In the genomic region with DNA sequence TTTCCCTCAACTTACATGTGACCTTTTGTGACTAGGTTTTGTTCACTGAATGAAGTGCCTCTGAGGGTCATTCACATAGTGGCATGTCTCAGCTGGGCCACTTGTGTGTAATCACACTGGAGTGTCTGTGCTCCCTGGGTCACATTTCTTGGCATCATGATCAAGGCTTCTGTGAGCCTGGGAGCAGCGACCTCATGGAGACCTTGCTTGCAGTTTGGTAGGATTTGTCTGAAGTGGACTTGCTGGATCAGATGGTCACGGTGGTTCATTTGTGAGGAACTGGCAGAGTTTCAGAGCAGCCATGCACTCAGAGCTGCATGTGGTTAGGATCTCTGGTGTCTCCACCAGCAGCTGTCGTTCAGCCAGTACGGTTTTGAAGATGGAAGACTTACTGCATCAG, we compare ENCODE assay signal across 20 mouse cellular contexts.
DNase-seq lines count a peak whose midpoint lies in the region; ATAC-seq and TF ChIP-seq lines count a peak whose summit lies in the region.
"Had no signal": no experiment of that assay in that cellular context is flagged by ENCODE, and none has a peak within 500 bp of the region (broad histone marks: within the 10 kb centered on the region; RNA-seq: fewer than 3 reads in every experiment).

No protein-coding gene starts in this region.

- TF ChIP-seq CTCF in liver, adult 2 months (IDR thresholded peaks at IDR 0.05; ENCODE audit: low read depth, low read length) = no peak
- TF ChIP-seq CTCF in lung, postnatal 0 days (IDR thresholded peaks at IDR 0.05) = no peak

- peak; percentile 97 for TF ChIP-seq EP300 in lung, postnatal 0 days (IDR thresholded peaks at IDR 0.05)

- no peaks in the 10 kb centered on the region for H3K4me1 ChIP-seq in liver, adult 2 months (ENCODE audit: control insufficient read depth, insufficient read depth, low read length)
- H3K4me1 ChIP-seq in liver, embryonic 11.5 days (replicated peaks; ENCODE audit: control insufficient read depth, insufficient read depth, low read length) = 0 out of 2 replicates have a peak, but pooled peaks cover 4% of the 10 kb centered on the region
- H3K4me1 ChIP-seq in lung, postnatal 0 days (ENCODE audit: insufficient read depth, low read depth, low read length) = peaks cover 4% of the 10 kb centered on the region
- H3K4me1 ChIP-seq in forebrain, embryonic 12.5 days = no peaks in the 10 kb centered on the region
- H3K4me1 ChIP-seq: embryonic facial prominence, embryonic 12.5 days; liver, embryonic 15.5 days; midbrain, embryonic 10.5 days had no signal

- H3K9me3 ChIP-seq in liver, embryonic 11.5 days (ENCODE audit: control insufficient read depth, low read length) = no peaks in the 10 kb centered on the region
- H3K9me3 ChIP-seq in lung, postnatal 0 days (ENCODE audit: low read length) = no peaks in the 10 kb centered on the region
- no peaks in the 10 kb centered on the region for H3K9me3 ChIP-seq in forebrain, embryonic 12.5 days
- H3K9me3 ChIP-seq: embryonic facial prominence, embryonic 12.5 days; forebrain, embryonic 13.5 days; kidney, embryonic 15.5 days; liver, embryonic 15.5 days; midbrain, embryonic 10.5 days had no signal

- no peak for ATAC-seq in liver, embryonic 11.5 days (replicated peaks; ENCODE audit: low FRiP score)
- peak; percentile 85 for ATAC-seq in lung, postnatal 0 days
- no peak for ATAC-seq in forebrain, embryonic 12.5 days (ENCODE audit: low FRiP score)
- ATAC-seq: forebrain, embryonic 13.5 days had no signal

- peak; percentile 39 to 42 for DNase-seq in cerebellum, postnatal 10 days
- DNase-seq in cerebellum, adult 9-10 months = no peak
- peak; percentile 7 for DNase-seq in liver, adult 2 months (ENCODE audit: extremely low read depth, low read depth, low spot score)
- DNase-seq in liver, embryonic 11.5 days (ENCODE audit: low spot score) = no peak
- DNase-seq in lung, postnatal 0 days (ENCODE audit: low spot score) = peak; percentile 88
- no peak for DNase-seq in thymus, postnatal 25 days
- DNase-seq: adrenal gland, adult 2 months; cerebellum, adult 18-20 months; heart, postnatal 14 days; kidney, adult 11 months had no signal

- H3K4me2 ChIP-seq in liver, embryonic 11.5 days = no peak overlapping the region
- H3K4me2 ChIP-seq in lung, postnatal 0 days (replicated peaks; ENCODE audit: low read depth, low read length) = no peak overlapping the region
- no peak overlapping the region for H3K4me2 ChIP-seq in myocyte (ENCODE audit: low read depth)
- no peak overlapping the region for H3K4me2 ChIP-seq in forebrain, embryonic 12.5 days
- H3K4me2 ChIP-seq: embryonic facial prominence, embryonic 12.5 days; forebrain, embryonic 13.5 days; heart, embryonic 11.5 days; kidney, embryonic 15.5 days; liver, embryonic 15.5 days had no signal

- WGBS in liver, adult 2 months = 62% methylated on average over 4 of the region's 4 CpGs
- 91% methylated on average over 4 of the region's 4 CpGs for WGBS in liver, embryonic 11.5 days
- WGBS in lung, postnatal 0 days = 47% methylated on average over 4 of the region's 4 CpGs
- WGBS in forebrain, embryonic 12.5 days = 92% methylated on average over 4 of the region's 4 CpGs

- no peak overlapping the region for H3K27ac ChIP-seq in liver, adult 2 months (replicated peaks; ENCODE audit: insufficient read depth, low read depth, low read length)
- no peak overlapping the region for H3K27ac ChIP-seq in liver, embryonic 11.5 days (ENCODE audit: low read depth, low read length)
- H3K27ac ChIP-seq in lung, postnatal 0 days (ENCODE audit: low read length) = peak overlapping the region; percentile 70
- H3K27ac ChIP-seq in forebrain, embryonic 12.5 days = no peak overlapping the region
- H3K27ac ChIP-seq: embryonic facial prominence, embryonic 12.5 days; forebrain, embryonic 13.5 days; kidney, embryonic 15.5 days; left cerebral cortex, adult 2 months; liver, embryonic 15.5 days; midbrain, embryonic 10.5 days had no signal

- no peak for TF ChIP-seq POLR2A in liver, adult 2 months (IDR thresholded peaks at IDR 0.05; ENCODE audit: extremely low read depth, insufficient read depth, low read length)
- TF ChIP-seq POLR2A in myocyte (IDR thresholded peaks at IDR 0.05; ENCODE audit: insufficient read length, low read depth) = no peak

- H3K36me3 ChIP-seq in liver, adult 2 months (ENCODE audit: control insufficient read depth, insufficient read depth, low read length) = peaks cover 13% of the 10 kb centered on the region; the same call in 1 of the 2 replicates
- H3K36me3 ChIP-seq in liver, embryonic 11.5 days (ENCODE audit: control insufficient read depth, insufficient read depth, low read length) = peaks cover 20% of the 10 kb centered on the region
- H3K36me3 ChIP-seq in lung, postnatal 0 days (ENCODE audit: insufficient read depth, low read length) = peaks cover 12% of the 10 kb centered on the region
- H3K36me3 ChIP-seq in myocyte (ENCODE audit: control insufficient read depth, insufficient read depth) = peaks cover 4% of the 10 kb centered on the region
- peaks cover 49% of the 10 kb centered on the region for H3K36me3 ChIP-seq in forebrain, embryonic 12.5 days (replicated peaks)

- no peak overlapping the region for H3K4me3 ChIP-seq in liver, adult 2 months (ENCODE audit: insufficient read depth, low read depth, low read length)
- no peak overlapping the region for H3K4me3 ChIP-seq in liver, embryonic 11.5 days (ENCODE audit: low read depth, low read length)
- no peak overlapping the region for H3K4me3 ChIP-seq in lung, postnatal 0 days (ENCODE audit: low read depth, low read length)
- H3K4me3 ChIP-seq in myocyte = no peak overlapping the region
- no peak overlapping the region for H3K4me3 ChIP-seq in forebrain, embryonic 12.5 days (replicated peaks)
- H3K4me3 ChIP-seq: embryonic facial prominence, embryonic 12.5 days; erythroblast, embryonic 14.5 days; forebrain, embryonic 13.5 days; kidney, embryonic 15.5 days; left cerebral cortex, adult 2 months; liver, embryonic 15.5 days; midbrain, embryonic 10.5 days had no signal

- no peak overlapping the region for H3K9ac ChIP-seq in liver, adult 2 months (ENCODE audit: low read depth, low read length)
- H3K9ac ChIP-seq in liver, embryonic 11.5 days (ENCODE audit: low read depth, low read length) = no peak overlapping the region
- H3K9ac ChIP-seq in lung, postnatal 0 days (replicated peaks; ENCODE audit: low read depth) = no peak overlapping the region
- H3K9ac ChIP-seq in forebrain, embryonic 12.5 days = no peak overlapping the region
- H3K9ac ChIP-seq: embryonic facial prominence, embryonic 12.5 days; forebrain, embryonic 13.5 days; kidney, embryonic 15.5 days; liver, embryonic 15.5 days had no signal

- H3K27me3 ChIP-seq in liver, adult 2 months (ENCODE audit: control insufficient read depth, insufficient read depth, low read length) = no peaks in the 10 kb centered on the region
- H3K27me3 ChIP-seq in liver, embryonic 11.5 days (replicated peaks; ENCODE audit: control insufficient read depth, insufficient read depth, low read length) = no peaks in the 10 kb centered on the region
- H3K27me3 ChIP-seq in lung, postnatal 0 days (replicated peaks; ENCODE audit: insufficient read depth, low read length) = no peaks in the 10 kb centered on the region
- H3K27me3 ChIP-seq in myocyte (ENCODE audit: control insufficient read depth, insufficient read depth, insufficient read length) = no peaks in the 10 kb centered on the region
- H3K27me3 ChIP-seq in forebrain, embryonic 12.5 days = no peaks in the 10 kb centered on the region
- H3K27me3 ChIP-seq: embryonic facial prominence, embryonic 12.5 days; forebrain, embryonic 13.5 days; kidney, embryonic 15.5 days; liver, embryonic 15.5 days had no signal

- no peaks in the 10 kb centered on the region for H3K79me2 ChIP-seq in liver, adult 2 months (ENCODE audit: control insufficient read depth, insufficient read depth, low read length)
- H3K79me2 ChIP-seq in myocyte (ENCODE audit: control insufficient read depth, insufficient read depth) = no peaks in the 10 kb centered on the region

- no peak overlapping the region for H3ac ChIP-seq in myocyte (ENCODE audit: control insufficient read depth, insufficient read length)

TF ChIP-seq in myocyte, 11 proteins besides CTCF, POLR2A, EP300 and RAD21:
- TF ChIP-seq MYOG (IDR thresholded peaks at IDR 0.05; ENCODE audit: control insufficient read depth in 1 of 3, insufficient read depth in 1 of 3, insufficient read length in 2 of 3, low read depth in 2 of 3) (peak; percentile 41 to 87 (median 59)), MYOD1 (IDR thresholded peaks at IDR 0.05; ENCODE audit: control insufficient read depth in 1 of 3, insufficient read length in 2 of 3, low read depth in 2 of 3) (peak in 2 of 3 experiments; percentile 86 to 89), CEBPB (IDR thresholded peaks at IDR 0.05; ENCODE audit: insufficient read depth, poor library complexity, severe bottlenecking) (no peak), TCF12 (IDR thresholded peaks at IDR 0.05; ENCODE audit: insufficient read depth, poor library complexity, severe bottlenecking) (peak; percentile 45), E2F4 (IDR thresholded peaks at IDR 0.05; ENCODE audit: insufficient read depth) (no peak), USF1 (IDR thresholded peaks at IDR 0.05; ENCODE audit: low read depth) (no peak), POLR2AphosphoS2 (IDR thresholded peaks at IDR 0.05; ENCODE audit: insufficient read length, low read depth) (no peak), REST (IDR thresholded peaks at IDR 0.05; ENCODE audit: insufficient read depth, insufficient read length) (no peak), MAX (IDR thresholded peaks at IDR 0.05; ENCODE audit: low read depth) (no peak), TCF3 (IDR thresholded peaks at IDR 0.05; ENCODE audit: insufficient read length, low read depth) (no peak), SRF (IDR thresholded peaks at IDR 0.05; ENCODE audit: control insufficient read depth, insufficient read length, low read depth) (no peak)

Comparison
In these comparisons a context has a peak if more than half of its experiments do, and no peak if none do; other contexts are left out.
1. DNase-seq: peak in cerebellum, postnatal 10 days (2 of 2), liver, adult 2 months (single experiment) and lung, postnatal 0 days (single experiment); none in cerebellum, adult 9-10 months (single experiment), liver, embryonic 11.5 days (single experiment) and thymus, postnatal 25 days (single experiment).